Comparison of ENCODE assay signal across 10 mouse cellular contexts in genomic region chr3:9340344-9340743, GRCm38 (mm10).
DNase-seq lines count a peak whose midpoint lies in the region; ATAC-seq and TF ChIP-seq lines count a peak whose summit lies in the region.
"Had no signal": no experiment of that assay in that cellular context is flagged by ENCODE, and none has a peak within 500 bp of the region (broad histone marks: within the 10 kb centered on the region; RNA-seq: fewer than 3 reads in every experiment).

No protein-coding gene starts in this region.

- H3K27ac ChIP-seq in cerebellum, adult 2 months (ENCODE audit: insufficient read depth, low read length) = no peak overlapping the region
- no peak overlapping the region for H3K27ac ChIP-seq in heart, postnatal 0 days (ENCODE audit: low read depth)
- no peak overlapping the region for H3K27ac ChIP-seq in liver, embryonic 15.5 days (replicated peaks)

- WGBS in cerebellum, adult 2 months = 19% methylated on average over 4 of the region's 4 CpGs
- 28% methylated on average over 4 of the region's 4 CpGs for WGBS in heart, postnatal 0 days
- 23% methylated on average over 4 of the region's 4 CpGs for WGBS in liver, embryonic 15.5 days (ENCODE audit: insufficient replicate concordance)

- H3K36me3 ChIP-seq in E14TG2a.4 (ENCODE audit: insufficient read depth, low read length) = no peaks in the 10 kb centered on the region
- no peaks in the 10 kb centered on the region for H3K36me3 ChIP-seq in heart, postnatal 0 days (replicated peaks; ENCODE audit: control insufficient read depth, insufficient read depth, low read length)
- no peaks in the 10 kb centered on the region for H3K36me3 ChIP-seq in liver, embryonic 15.5 days (replicated peaks)

- peak overlapping the region; percentile 13 for H3K4me3 ChIP-seq in cerebellum, adult 2 months (replicated peaks; ENCODE audit: insufficient read depth, low read depth, low read length)
- H3K4me3 ChIP-seq in E14TG2a.4 (replicated peaks; ENCODE audit: low read length) = peak overlapping the region; percentile 62
- peak overlapping the region; percentile 45 for H3K4me3 ChIP-seq in heart, postnatal 0 days (ENCODE audit: low read depth, low read length)
- H3K4me3 ChIP-seq in liver, embryonic 15.5 days (replicated peaks) = 0 out of 2 replicates have a peak overlapping the region, but pooled peaks have one; percentile 4

- TF ChIP-seq CTCF in cerebellum, adult 2 months (IDR thresholded peaks at IDR 0.05; ENCODE audit: borderline replicate concordance, insufficient read depth, low read depth, low read length) = no peak
- no peak for TF ChIP-seq CTCF in E14TG2a.4 (conservative IDR thresholded peaks at IDR 0.05; ENCODE audit: low read length)
- TF ChIP-seq CTCF in heart, postnatal 0 days (IDR thresholded peaks at IDR 0.05; ENCODE audit: low read depth) = peak; percentile 50

- DNase-seq in cerebellum, adult 2 months = no peak
- DNase-seq in cerebellum, postnatal 36 days = no peak
- DNase-seq in heart, postnatal 0 days (ENCODE audit: low spot score) = peak; percentile 59
- DNase-seq in ovary, adult 18-20 months (ENCODE audit: low spot score) = no peak
- no peak for DNase-seq in cerebellum, adult 11 months
- no peak for DNase-seq in layer of hippocampus, adult 18-20 months (ENCODE audit: low spot score in 2 of 2)
- DNase-seq: gastrocnemius, postnatal 25 days had no signal

- H3K9ac ChIP-seq in heart, postnatal 0 days (replicated peaks; ENCODE audit: low read depth, low read length) = no peak overlapping the region
- H3K9ac ChIP-seq in liver, embryonic 15.5 days = no peak overlapping the region

- no peaks in the 10 kb centered on the region for H3K27me3 ChIP-seq in cerebellum, adult 2 months (ENCODE audit: control insufficient read depth, insufficient read depth, low read length)
- peaks cover 21% of the 10 kb centered on the region for H3K27me3 ChIP-seq in E14TG2a.4 (ENCODE audit: insufficient read depth, low read length)
- H3K27me3 ChIP-seq in heart, postnatal 0 days (ENCODE audit: control insufficient read depth, insufficient read depth, low read length) = no peaks in the 10 kb centered on the region
- H3K27me3 ChIP-seq in liver, embryonic 15.5 days = peaks cover 9% of the 10 kb centered on the region

- peak overlapping the region; percentile 74 for H3K4me2 ChIP-seq in heart, postnatal 0 days (ENCODE audit: low read depth, low read length)
- peak overlapping the region; percentile 57 for H3K4me2 ChIP-seq in liver, embryonic 15.5 days

- no peaks in the 10 kb centered on the region for H3K4me1 ChIP-seq in cerebellum, adult 2 months (ENCODE audit: control insufficient read depth, insufficient read depth, low read length)
- H3K4me1 ChIP-seq in E14TG2a.4 (replicated peaks; ENCODE audit: low read depth, low read length) = peaks cover 41% of the 10 kb centered on the region
- H3K4me1 ChIP-seq in heart, postnatal 0 days (ENCODE audit: control insufficient read depth, insufficient read depth) = peaks cover 5% of the 10 kb centered on the region; the same call in 1 of the 2 replicates
- H3K4me1 ChIP-seq in liver, embryonic 15.5 days (replicated peaks) = peaks cover 10% of the 10 kb centered on the region

- no peak for TF ChIP-seq EP300 in heart, postnatal 0 days (IDR thresholded peaks at IDR 0.05; ENCODE audit: low read depth)

- ATAC-seq in heart, postnatal 0 days (ENCODE audit: insufficient read depth, low read depth) = peak; percentile 76
- no peak for ATAC-seq in liver, embryonic 15.5 days (ENCODE audit: insufficient read depth)

- H3K9me3 ChIP-seq in E14TG2a.4 (ENCODE audit: low read length) = peaks cover 6% of the 10 kb centered on the region
- H3K9me3 ChIP-seq in heart, postnatal 0 days (replicated peaks; ENCODE audit: control insufficient read depth, low read length) = no peaks in the 10 kb centered on the region
- no peaks in the 10 kb centered on the region for H3K9me3 ChIP-seq in liver, embryonic 15.5 days (replicated peaks)
- H3K9me3 ChIP-seq: megakaryocyte, embryonic 14.5 days had no signal

- no peak for TF ChIP-seq POLR2A in cerebellum, adult 2 months (IDR thresholded peaks at IDR 0.05; ENCODE audit: borderline replicate concordance, insufficient read depth, low read length)

Comparison
In these comparisons a context has a peak if more than half of its experiments do, and no peak if none do; other contexts are left out.
1. H3K4me3 ChIP-seq: peak in every context shown above with its lines; median percentile 62 in E14TG2a.4; 45 in heart, postnatal 0 days; 13 in cerebellum, adult 2 months; 4 in liver, embryonic 15.5 days.